ENCODE assay signal across 19 mouse cellular contexts in the genomic region with DNA sequence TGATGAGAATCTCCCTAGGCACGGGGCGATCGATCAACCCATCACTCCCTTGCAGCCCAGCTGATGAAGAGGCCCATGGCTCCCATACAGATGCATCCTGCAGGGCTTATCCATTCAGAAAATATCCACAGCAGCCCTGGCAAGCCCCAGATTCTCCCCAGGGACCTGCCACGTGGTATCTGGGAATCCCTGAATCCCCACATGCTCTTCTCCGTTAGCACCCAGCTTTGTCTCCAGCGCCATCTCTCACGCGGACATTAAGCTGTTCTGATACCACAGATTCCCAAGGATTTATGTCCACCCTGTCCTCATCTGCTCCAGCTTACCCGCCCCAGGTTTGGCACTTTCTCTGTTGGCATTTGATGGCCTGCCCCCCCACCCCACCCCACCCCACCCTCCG.
"Had no signal": no experiment of that assay in that cellular context is flagged by ENCODE, and none has a peak within 500 bp of the region (broad histone marks: within the 10 kb centered on the region; RNA-seq: fewer than 3 reads in every experiment).

No protein-coding gene starts in this region.

- H3K27ac ChIP-seq: liver, embryonic 14.5 days; macrophage; midbrain, embryonic 13.5 days; midbrain, embryonic 15.5 days; neural tube, embryonic 12.5 days; neural tube, embryonic 15.5 days had no signal

- H3K36me3 ChIP-seq: midbrain, embryonic 13.5 days; midbrain, embryonic 15.5 days; neural tube, embryonic 12.5 days; neural tube, embryonic 15.5 days had no signal

- H3K9me3 ChIP-seq: midbrain, embryonic 15.5 days; neural tube, embryonic 12.5 days; neural tube, embryonic 15.5 days had no signal

- H3K4me3 ChIP-seq: megakaryocyte, embryonic 14.5 days; midbrain, embryonic 13.5 days; midbrain, embryonic 15.5 days; neural tube, embryonic 12.5 days; neural tube, embryonic 15.5 days had no signal

- H3K4me2 ChIP-seq: liver, embryonic 11.5 days; lung, embryonic 14.5 days; midbrain, embryonic 11.5 days; midbrain, embryonic 13.5 days; midbrain, embryonic 15.5 days; neural tube, embryonic 12.5 days; neural tube, embryonic 15.5 days had no signal

- ATAC-seq: midbrain, embryonic 13.5 days; midbrain, embryonic 15.5 days had no signal

- H3K4me1 ChIP-seq: megakaryocyte, embryonic 14.5 days; midbrain, embryonic 13.5 days; midbrain, embryonic 15.5 days; neural tube, embryonic 12.5 days had no signal

- H3K27me3 ChIP-seq: megakaryocyte, embryonic 14.5 days; midbrain, embryonic 15.5 days; neural tube, embryonic 12.5 days; neural tube, embryonic 15.5 days had no signal

- H3K9ac ChIP-seq: liver, embryonic 14.5 days; lung, embryonic 14.5 days; midbrain, embryonic 13.5 days; midbrain, embryonic 15.5 days; neural tube, embryonic 12.5 days; neural tube, embryonic 15.5 days had no signal

- DNase-seq: liver; lung, embryonic 14.5 days; lung, postnatal 10 days; right cerebral cortex, adult 18-20 months; right cerebral cortex, postnatal 25 days; right cerebral cortex, postnatal 4 days; spleen, adult 18-20 months; thymus, adult 18-20 months; thymus, postnatal 14 days; thymus, postnatal 36 days had no signal
